Mouse (Mus musculus): Measurements from ENCODE around the gene CN725425. TPM values are rescaled to one million over a fixed set of nuclear protein-coding genes. Genes with fewer than 3 reads are reported as not detected.

CN725425 gene
- not detected in 2 replicates for polyA plus RNA-seq (2012; ENCODE audit: insufficient read depth, low replicate concordance)

GRCm38 (mm10) chr15:91199256-91199905, at the start of gene CN725425:
TSS of gene CN725425 (plus strand) at chr15:91199494.
- TF ChIP-seq FLI1 (IDR thresholded peaks at IDR 0.05; ENCODE audit: low read length) (no peak), GATA1 (IDR thresholded peaks at IDR 0.05; ENCODE audit: borderline replicate concordance, low read length) (no peak)
- Histone ChIP-seq H3K36me3 (replicated peaks; ENCODE audit: low read length) (no peaks in the 10 kb centered on the region), H3K4me1 (no peaks in the 10 kb centered on the region), H3K4me3 (replicated peaks) (no peak within 1 kb of the TSS), H3K27me3 (replicated peaks) (no peaks in the 10 kb centered on the region), H3K9me3 (peaks cover 4% of the 10 kb centered on the region; the same call in 1 of the 2 replicates)

- no peak overlapping the region for H3K4me3 ChIP-seq (replicated peaks)
- no peaks in the 10 kb centered on the region for H3K4me1 ChIP-seq
- peaks cover 8% of the 10 kb centered on the region for H3K9me3 ChIP-seq
- H3K27me3 ChIP-seq (replicated peaks): no peaks in the 10 kb centered on the region
- no peak for TF ChIP-seq GATA1 (IDR thresholded peaks at IDR 0.05; ENCODE audit: borderline replicate concordance, low read length)
- no peak for TF ChIP-seq FLI1 (IDR thresholded peaks at IDR 0.05; ENCODE audit: low read length)
- no peaks in the 10 kb centered on the region for H3K36me3 ChIP-seq (replicated peaks; ENCODE audit: low read length)
These were observed 46.7 kb upstream of the CN725425 start for GRCm38 (mm10) chr15:91152592-91152991.

GRCm38 (mm10) chr15:91153311-91153710, 46.0 kb upstream of the CN725425 start:
- TF ChIP-seq GATA1 (IDR thresholded peaks at IDR 0.05; ENCODE audit: borderline replicate concordance, low read length): no peak
- H3K27me3 ChIP-seq (replicated peaks): no peaks in the 10 kb centered on the region
- no peaks in the 10 kb centered on the region for H3K4me1 ChIP-seq
- peaks cover 10% of the 10 kb centered on the region for H3K9me3 ChIP-seq
- no peaks in the 10 kb centered on the region for H3K36me3 ChIP-seq (replicated peaks; ENCODE audit: low read length)
- no peak overlapping the region for H3K4me3 ChIP-seq (replicated peaks)

GRCm38 (mm10) chr15:91161153-91161552, 38.1 kb upstream of the CN725425 start:
- Histone ChIP-seq H3K9me3 (peaks cover 5% of the 10 kb centered on the region), H3K27me3 (replicated peaks) (no peaks in the 10 kb centered on the region), H3K4me3 (replicated peaks) (no peak overlapping the region), H3K36me3 (replicated peaks; ENCODE audit: low read length) (no peaks in the 10 kb centered on the region), H3K4me1 (no peaks in the 10 kb centered on the region)
- TF ChIP-seq FLI1 (IDR thresholded peaks at IDR 0.05; ENCODE audit: low read length) (no peak), GATA1 (IDR thresholded peaks at IDR 0.05; ENCODE audit: borderline replicate concordance, low read length) (no peak)

- Histone ChIP-seq H3K9me3 (no peaks in the 10 kb centered on the region), H3K36me3 (replicated peaks; ENCODE audit: low read length) (no peaks in the 10 kb centered on the region), H3K4me3 (replicated peaks) (no peak overlapping the region), H3K4me1 (no peaks in the 10 kb centered on the region), H3K27me3 (replicated peaks) (no peaks in the 10 kb centered on the region)
- TF ChIP-seq FLI1 (IDR thresholded peaks at IDR 0.05; ENCODE audit: low read length) (no peak), GATA1 (IDR thresholded peaks at IDR 0.05; ENCODE audit: borderline replicate concordance, low read length) (no peak)
These were observed 35.8 kb upstream of the CN725425 start for GRCm38 (mm10) chr15:91163454-91163853.

GRCm38 (mm10) chr15:91165021-91165420, 34.3 kb upstream of the CN725425 start:
- H3K27me3 ChIP-seq (replicated peaks): no peaks in the 10 kb centered on the region
- 0 out of 2 replicates have a peak, but pooled peaks cover 3% of the 10 kb centered on the region for H3K9me3 ChIP-seq
- H3K36me3 ChIP-seq (replicated peaks; ENCODE audit: low read length): no peaks in the 10 kb centered on the region
- no peak overlapping the region for H3K4me3 ChIP-seq (replicated peaks)
- H3K4me1 ChIP-seq: no peaks in the 10 kb centered on the region
- TF ChIP-seq FLI1 (IDR thresholded peaks at IDR 0.05; ENCODE audit: low read length) (no peak), GATA1 (IDR thresholded peaks at IDR 0.05; ENCODE audit: borderline replicate concordance, low read length) (no peak)

GRCm38 (mm10) chr15:91167850-91168562, 31.3 kb upstream of the CN725425 start:
- no peaks in the 10 kb centered on the region for H3K4me1 ChIP-seq
- H3K36me3 ChIP-seq (replicated peaks; ENCODE audit: low read length): no peaks in the 10 kb centered on the region
- TF ChIP-seq GATA1 (IDR thresholded peaks at IDR 0.05; ENCODE audit: borderline replicate concordance, low read length) (no peak), FLI1 (IDR thresholded peaks at IDR 0.05; ENCODE audit: low read length) (no peak)
- 0 out of 2 replicates have a peak, but pooled peaks cover 3% of the 10 kb centered on the region for H3K9me3 ChIP-seq
- no peak overlapping the region for H3K4me3 ChIP-seq (replicated peaks)
- H3K27me3 ChIP-seq (replicated peaks): no peaks in the 10 kb centered on the region

- TF ChIP-seq GATA1 (IDR thresholded peaks at IDR 0.05; ENCODE audit: borderline replicate concordance, low read length): no peak
- TF ChIP-seq FLI1 (IDR thresholded peaks at IDR 0.05; ENCODE audit: low read length): no peak
- no peak overlapping the region for H3K4me3 ChIP-seq (replicated peaks)
These were observed 28.5 kb upstream of the CN725425 start for GRCm38 (mm10) chr15:91170602-91171328.

GRCm38 (mm10) chr15:91171332-91171731, 28.0 kb upstream of the CN725425 start:
- H3K4me1 ChIP-seq: no peaks in the 10 kb centered on the region
- 0 out of 2 replicates have a peak, but pooled peaks cover 3% of the 10 kb centered on the region for H3K9me3 ChIP-seq
- H3K4me3 ChIP-seq (replicated peaks): no peak overlapping the region
- H3K36me3 ChIP-seq (replicated peaks; ENCODE audit: low read length): no peaks in the 10 kb centered on the region
- TF ChIP-seq FLI1 (IDR thresholded peaks at IDR 0.05; ENCODE audit: low read length): no peak
- TF ChIP-seq GATA1 (IDR thresholded peaks at IDR 0.05; ENCODE audit: borderline replicate concordance, low read length): no peak
- no peaks in the 10 kb centered on the region for H3K27me3 ChIP-seq (replicated peaks)

More at GRCm38 (mm10) chr15:91170602-91171328, 28.5 kb upstream of the CN725425 start:
- Histone ChIP-seq H3K4me1 (no peaks in the 10 kb centered on the region), H3K36me3 (replicated peaks; ENCODE audit: low read length) (no peaks in the 10 kb centered on the region), H3K9me3 (0 out of 2 replicates have a peak, but pooled peaks cover 3% of the 10 kb centered on the region), H3K27me3 (replicated peaks) (no peaks in the 10 kb centered on the region)

All from megakaryocyte, embryonic 14.5 days (primary cell).